Mouse (Mus musculus) limb, embryonic 15.5 days (tissue): ENCODE measurements around the gene Slc29a2. TPM values are rescaled to one million over a fixed set of nuclear protein-coding genes. Genes with fewer than 3 reads are reported as not detected.
A peak's percentile ranks its signal among the peaks of the same experiment; 100 is the strongest.
"Not testable (repeated sequence)": the region's sequence is repeated elsewhere in the genome, so short reads cannot be mapped to it uniquely, and the experiment has no call there.

ENCODE experiments used
- ATAC-seq: fragments of 200-750 bp; cut with Nextera tagmentation; 2 replicates; pipeline ENCODE4 v1.8.0; 2017; ENCODE audit warnings: low read depth, moderate TSS enrichment; ENCODE audit not compliant: insufficient number of reproducible peaks, low FRiP score, low TSS enrichment
- H3K27ac ChIP-seq: fragments of 300-500 bp; sonication (generic); 2 replicates; pipeline ENCODE4 v1.5.1; 2015; ENCODE audit warnings: moderate library complexity, mild to moderate bottlenecking, inconsistent platforms
- H3K27me3 ChIP-seq: fragments of 300-500 bp; sonication (generic); 2 replicates; pipeline ENCODE4 v1.6.1; 2015; ENCODE audit warnings: inconsistent platforms
- H3K36me3 ChIP-seq: fragments of 300-500 bp; sonication (generic); 2 replicates; pipeline ENCODE4 v1.6.1; 2015; ENCODE audit warnings: inconsistent platforms
- H3K4me1 ChIP-seq: fragments of 300-500 bp; sonication (generic); 2 replicates; pipeline ENCODE4 v1.6.1; 2015; ENCODE audit warnings: inconsistent platforms
- H3K4me2 ChIP-seq: fragments of 300-500 bp; sonication (generic); 2 replicates; pipeline ENCODE4 v1.6.1; 2015; ENCODE audit warnings: mild to moderate bottlenecking, inconsistent platforms
- H3K4me3 ChIP-seq: fragments of 300-500 bp; sonication (generic); 2 replicates; pipeline ENCODE4 v1.5.1; 2015; ENCODE audit warnings: mild to moderate bottlenecking, inconsistent platforms
- H3K9ac ChIP-seq: fragments of 300-500 bp; sonication (generic); 2 replicates; pipeline ENCODE4 v1.6.1; 2015; ENCODE audit warnings: inconsistent platforms
- H3K9me3 ChIP-seq: fragments of 300-500 bp; sonication (generic); 2 replicates; pipeline ENCODE4 v1.6.1; 2016; ENCODE audit warnings: inconsistent platforms
- whole genome bisulfite sequencing: fragments of 180-500 bp; shearing (Covaris S2); methylation state at CpG from one replicate; pipeline ENCODE4 v1.1.7; 2015; 5-methylcytosine and 5-hydroxymethylcytosine counted together
- polyA plus RNA-seq: library from polyadenylated mRNA; unstranded; fragments of >200 nt; fragmentation: Nextera tagmentation; extraction: Ambion mirVana; gene quantifications from 2 replicates; pipeline ENCODE4 v1.2.1, GENCODE M21; 2015

Slc29a2 gene
- polyA plus RNA-seq, 1 experiment from 2014 or later, result 4.4 TPM

DNA sequence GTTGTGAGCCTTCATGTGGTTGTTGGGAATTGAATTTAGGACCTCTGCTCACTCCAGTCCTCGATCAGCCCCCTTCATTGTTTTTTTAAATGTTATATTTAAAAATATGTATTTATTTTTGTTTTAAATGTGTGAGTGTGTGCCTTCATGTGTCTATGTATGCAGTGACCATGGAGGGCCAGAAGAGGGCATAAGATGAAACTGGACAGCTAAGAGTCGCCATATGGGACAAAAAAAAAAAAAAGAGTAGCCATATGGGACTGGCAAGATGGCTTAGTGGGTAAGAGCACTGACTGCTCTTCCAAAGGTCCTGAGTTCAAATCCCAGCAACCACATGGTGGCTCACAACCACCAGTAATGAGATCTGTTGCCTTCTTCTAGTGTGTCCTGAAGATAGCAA is 20.0 kb upstream of the Slc29a2 start:
- 68% methylated on average over 2 of the region's 2 CpGs for WGBS
- not testable (repeated sequence) for H3K27ac ChIP-seq, H3K4me3 ChIP-seq, ATAC-seq, H3K4me2 ChIP-seq, H3K9ac ChIP-seq, H3K4me1 ChIP-seq, H3K9me3 ChIP-seq, H3K27me3 ChIP-seq, H3K36me3 ChIP-seq

DNA sequence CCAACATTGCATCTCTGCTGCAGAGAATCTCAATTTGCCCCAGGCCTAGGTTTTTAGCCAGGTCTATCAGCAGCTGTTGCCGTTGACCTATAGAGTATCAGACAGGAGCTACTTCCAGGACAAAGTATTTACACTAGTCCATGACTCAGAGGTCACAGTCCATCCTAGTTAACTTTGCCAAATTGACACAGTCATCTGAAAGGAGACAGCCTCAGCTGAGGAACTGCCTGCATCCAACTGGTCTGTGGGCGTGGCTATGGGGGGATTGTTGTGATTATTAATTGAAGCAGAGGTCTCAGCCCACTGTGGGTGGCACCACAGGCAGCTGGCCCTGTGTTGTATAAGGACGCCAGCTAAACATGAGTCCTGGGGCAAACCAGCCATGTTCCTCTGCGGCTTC is 18.7 kb upstream of the Slc29a2 start:
- H3K27me3 ChIP-seq, result no peaks in the 10 kb centered on the region
- H3K9me3 ChIP-seq, result no peaks in the 10 kb centered on the region
- H3K27ac ChIP-seq, result no peak overlapping the region
- no peaks in the 10 kb centered on the region for H3K36me3 ChIP-seq
- no peak overlapping the region for H3K4me2 ChIP-seq
- ATAC-seq, result no peak
- no peak overlapping the region for H3K4me3 ChIP-seq
- no peak overlapping the region for H3K9ac ChIP-seq
- WGBS, result 68% methylated on average over 4 of the region's 4 CpGs
- H3K4me1 ChIP-seq, result peaks cover 7% of the 10 kb centered on the region

DNA sequence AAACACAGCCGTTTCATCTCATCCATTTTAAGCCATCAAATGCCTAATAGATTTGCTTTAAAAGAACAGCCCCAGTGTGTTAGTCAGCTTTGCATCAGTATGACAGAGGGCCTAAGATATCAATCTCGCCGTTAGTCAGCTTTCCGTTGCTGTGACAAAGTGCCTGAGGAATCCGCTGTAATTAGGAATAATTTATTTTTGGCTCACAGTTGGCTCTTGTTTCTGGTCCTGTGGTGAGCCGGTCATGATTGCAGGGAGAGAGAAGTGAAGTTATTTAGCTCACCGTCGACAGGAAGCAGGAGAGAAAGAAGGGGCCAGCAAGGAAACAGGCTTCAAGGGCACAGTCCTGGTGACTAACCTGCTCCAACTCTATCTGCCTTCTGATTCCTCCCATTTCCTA is 10.5 kb upstream of the Slc29a2 start:
- ATAC-seq, result no peak
- 56% methylated on average over 8 of the region's 8 CpGs for WGBS

GRCm38 (mm10) chr19:5014961-5015398 is 8.7 kb upstream of the Slc29a2 start:
- H3K36me3 ChIP-seq, result no peaks in the 10 kb centered on the region
- no peak overlapping the region for H3K27ac ChIP-seq
- no peak overlapping the region for H3K9ac ChIP-seq
- no peak overlapping the region for H3K4me2 ChIP-seq
- no peak for ATAC-seq
- 16% methylated on average over 8 of the region's 8 CpGs for WGBS
- peaks cover 10% of the 10 kb centered on the region; the same call in 1 of the 2 replicates for H3K4me1 ChIP-seq
- H3K9me3 ChIP-seq, result no peaks in the 10 kb centered on the region
- no peaks in the 10 kb centered on the region for H3K27me3 ChIP-seq
- H3K4me3 ChIP-seq, result no peak overlapping the region

More for the DNA sequence above, 10.5 kb upstream of the Slc29a2 start:
- no peaks in the 10 kb centered on the region for H3K9me3 ChIP-seq
- peaks cover 10% of the 10 kb centered on the region; the same call in 1 of the 2 replicates for H3K4me1 ChIP-seq
- no peaks in the 10 kb centered on the region for H3K36me3 ChIP-seq
- H3K27ac ChIP-seq, result no peak overlapping the region
- no peak overlapping the region for H3K9ac ChIP-seq
- H3K27me3 ChIP-seq, result no peaks in the 10 kb centered on the region
- no peak overlapping the region for H3K4me3 ChIP-seq
- no peak overlapping the region for H3K4me2 ChIP-seq

DNA sequence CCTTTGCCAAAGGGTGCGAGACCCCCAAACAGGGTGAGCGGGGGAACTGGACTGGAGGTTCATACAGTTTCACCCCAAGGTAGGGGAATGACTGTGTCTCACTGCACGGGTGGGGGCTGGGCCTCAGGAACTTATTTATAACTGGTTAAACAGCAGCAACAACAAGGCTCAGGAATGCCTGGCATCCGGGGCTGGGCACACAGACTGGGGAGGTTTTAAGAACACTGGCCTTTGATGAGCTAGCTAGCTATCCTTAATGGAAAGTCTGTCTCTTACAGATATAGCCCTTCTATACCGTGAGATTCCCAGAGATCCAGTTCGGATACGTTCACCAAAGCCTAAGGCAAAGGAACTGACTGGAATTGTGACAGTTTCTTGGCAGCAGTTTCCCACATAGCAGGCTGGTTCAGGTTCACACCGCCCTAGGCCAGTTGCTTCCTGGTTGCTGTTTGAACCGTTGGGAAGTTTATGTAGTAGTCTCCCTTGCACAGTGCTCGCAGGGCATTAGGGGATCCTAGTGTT is 7.4 kb upstream of the Slc29a2 start:
- WGBS, result 27% methylated on average over 10 of the region's 10 CpGs
- peak overlapping the region; percentile 58; the same call in 1 of the 2 replicates for H3K27ac ChIP-seq
- H3K9ac ChIP-seq, result no peak overlapping the region
- no peak overlapping the region for H3K4me2 ChIP-seq
- no peaks in the 10 kb centered on the region for H3K36me3 ChIP-seq
- ATAC-seq, result peak; percentile 63; the same call in 1 of the 2 replicates
- no peaks in the 10 kb centered on the region for H3K9me3 ChIP-seq
- peaks cover 10% of the 10 kb centered on the region; the same call in 1 of the 2 replicates for H3K4me1 ChIP-seq
- H3K4me3 ChIP-seq, result no peak overlapping the region
- no peaks in the 10 kb centered on the region for H3K27me3 ChIP-seq

DNA sequence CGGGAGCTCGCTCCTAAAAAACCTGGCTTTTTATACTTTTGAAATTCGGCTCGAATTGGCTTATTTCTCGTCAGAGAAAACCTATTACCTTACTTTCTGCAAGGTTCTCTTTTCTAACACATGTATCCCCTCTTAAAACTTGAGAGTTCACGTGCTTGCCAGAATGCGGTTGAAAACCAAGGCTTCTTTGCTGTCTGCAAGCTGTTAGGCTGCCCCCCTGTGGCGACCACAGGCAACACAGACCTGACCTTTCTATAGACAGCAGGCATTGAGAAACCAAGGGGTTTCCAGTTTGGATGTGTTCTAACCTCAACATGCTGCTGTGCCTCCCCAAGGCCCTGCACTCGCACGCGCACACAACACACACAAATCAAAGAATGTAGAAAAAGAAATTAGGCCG is 6.9 kb upstream of the Slc29a2 start:
- no peak overlapping the region for H3K4me3 ChIP-seq
- no peak overlapping the region for H3K4me2 ChIP-seq

GRCm38 (mm10) chr19:5017611-5018010 is 6.0 kb upstream of the Slc29a2 start:
- no peaks in the 10 kb centered on the region for H3K27me3 ChIP-seq
- WGBS, result 75% methylated on average over 4 of the region's 4 CpGs
- peaks cover 10% of the 10 kb centered on the region; the same call in 1 of the 2 replicates for H3K4me1 ChIP-seq
- H3K4me3 ChIP-seq, result no peak overlapping the region
- no peak overlapping the region for H3K9ac ChIP-seq
- H3K27ac ChIP-seq, result no peak overlapping the region; the same call in 1 of the 2 replicates
- no peaks in the 10 kb centered on the region for H3K9me3 ChIP-seq
- ATAC-seq, result no peak
- no peaks in the 10 kb centered on the region for H3K36me3 ChIP-seq
- no peak overlapping the region for H3K4me2 ChIP-seq

More for the DNA sequence above, 6.9 kb upstream of the Slc29a2 start:
- Histone ChIP-seq H3K4me1 (peaks cover 10% of the 10 kb centered on the region; the same call in 1 of the 2 replicates), H3K36me3 (no peaks in the 10 kb centered on the region), H3K9me3 (no peaks in the 10 kb centered on the region), H3K9ac (no peak overlapping the region), H3K27ac (peak overlapping the region; percentile 58; the same call in 1 of the 2 replicates), H3K27me3 (no peaks in the 10 kb centered on the region)
- 17% methylated on average over 12 of the region's 12 CpGs for WGBS
- ATAC-seq, result no peak

GRCm38 (mm10) chr19:5018191-5018590 is 5.5 kb upstream of the Slc29a2 start:
- no peak for ATAC-seq
- 82% methylated on average over 3 of the region's 3 CpGs for WGBS
- peak overlapping the region; percentile 22 for H3K27ac ChIP-seq

GRCm38 (mm10) chr19:5021416-5021815 is 2.2 kb upstream of the Slc29a2 start:
- H3K27me3 ChIP-seq, result no peaks in the 10 kb centered on the region
- peaks cover 14% of the 10 kb centered on the region; the same call in 1 of the 2 replicates for H3K4me1 ChIP-seq
- no peak overlapping the region for H3K4me2 ChIP-seq
- H3K27ac ChIP-seq, result no peak overlapping the region
- no peaks in the 10 kb centered on the region for H3K36me3 ChIP-seq
- no peaks in the 10 kb centered on the region for H3K9me3 ChIP-seq
- H3K4me3 ChIP-seq, result no peak overlapping the region
- no peak for ATAC-seq
- WGBS, result 83% methylated on average over 2 of the region's 2 CpGs
- H3K9ac ChIP-seq, result no peak overlapping the region

More at GRCm38 (mm10) chr19:5018191-5018590, 5.5 kb upstream of the Slc29a2 start:
- H3K4me1 ChIP-seq, result peaks cover 11% of the 10 kb centered on the region; the same call in 1 of the 2 replicates
- H3K4me2 ChIP-seq, result no peak overlapping the region
- no peaks in the 10 kb centered on the region for H3K27me3 ChIP-seq
- H3K9me3 ChIP-seq, result no peaks in the 10 kb centered on the region
- H3K9ac ChIP-seq, result no peak overlapping the region
- no peak overlapping the region for H3K4me3 ChIP-seq
- H3K36me3 ChIP-seq, result no peaks in the 10 kb centered on the region

- Histone ChIP-seq H3K4me3 (no peak overlapping the region), H3K4me2 (no peak overlapping the region), H3K36me3 (peaks cover 31% of the 10 kb centered on the region), H3K9ac (no peak overlapping the region), H3K9me3 (no peaks in the 10 kb centered on the region), H3K4me1 (peaks cover 9% of the 10 kb centered on the region; the same call in 1 of the 2 replicates), H3K27me3 (no peaks in the 10 kb centered on the region), H3K27ac (no peak overlapping the region)
- 92% methylated on average over 8 of the region's 8 CpGs for WGBS
- no peak for ATAC-seq
Observed at GRCm38 (mm10) chr19:5026111-5026510, 2.5 kb downstream of the Slc29a2 start.

DNA sequence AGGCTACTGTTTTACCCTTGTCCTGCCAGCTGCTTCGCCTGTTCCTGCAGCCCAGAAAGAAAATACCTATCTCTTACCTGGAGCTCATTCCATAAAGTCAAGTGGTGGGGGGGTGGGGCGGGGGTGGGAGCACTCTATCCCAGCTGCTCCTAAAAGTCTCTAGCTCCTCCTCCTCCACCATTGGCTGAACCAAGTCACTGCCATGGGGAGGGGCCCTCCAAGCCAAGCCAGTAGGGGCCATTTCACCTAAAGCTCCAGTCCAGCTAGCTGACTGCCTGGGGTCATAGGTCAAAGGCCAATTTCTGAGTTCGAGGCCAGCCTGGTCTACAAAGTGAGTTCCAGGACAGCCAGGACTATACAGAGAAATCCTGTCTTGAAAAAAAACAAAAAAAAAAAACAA is 9.0 kb downstream of the Slc29a2 start:
- Histone ChIP-seq H3K36me3 (peaks cover 37% of the 10 kb centered on the region), H3K27ac (no peak overlapping the region), H3K27me3 (no peaks in the 10 kb centered on the region), H3K9ac (no peak overlapping the region), H3K4me1 (peaks cover 4% of the 10 kb centered on the region; the same call in 1 of the 2 replicates), H3K9me3 (no peaks in the 10 kb centered on the region), H3K4me2 (no peak overlapping the region), H3K4me3 (no peak overlapping the region)
- no peak for ATAC-seq
- 63% methylated on average over 3 of the region's 3 CpGs for WGBS

- Histone ChIP-seq H3K4me3 (no peak overlapping the region), H3K36me3 (peaks cover 4% of the 10 kb centered on the region)
- no peak for ATAC-seq
Observed at GRCm38 (mm10) chr19:5036577-5036976, 12.9 kb downstream of the Slc29a2 start.

More at GRCm38 (mm10) chr19:5036577-5036976, 12.9 kb downstream of the Slc29a2 start:
- H3K9me3 ChIP-seq, result no peaks in the 10 kb centered on the region
- H3K27me3 ChIP-seq, result no peaks in the 10 kb centered on the region
- H3K4me2 ChIP-seq, result no peak overlapping the region
- H3K4me1 ChIP-seq, result peaks cover 28% of the 10 kb centered on the region
- no peak overlapping the region for H3K27ac ChIP-seq
- no peak overlapping the region for H3K9ac ChIP-seq
- WGBS, result 77% methylated on average over 4 of the region's 4 CpGs
